Mouse (Mus musculus) adrenal gland, postnatal 4 days (tissue): ENCODE measurements around the gene Tox3. TPM values are rescaled to one million over a fixed set of nuclear protein-coding genes. Genes with fewer than 3 reads are reported as not detected.

Experiments
- DNase-seq, 2 experiments: peaks; one replicate each; pipeline ENCODE4 v3.0.0; 2021 to 2022; ENCODE audit warnings: low spot score in 2 of 2, mixed read lengths in 2 of 2
- total RNA-seq, 2 experiments: library from RNA; stranded (reverse); gene quantifications; 2 replicates each; pipeline ENCODE4 v1.2.3; 2021

Gene Tox3
- total RNA-seq, 2 experiments from 2014 or later = 12.0 to 14.4 TPM

DNA sequence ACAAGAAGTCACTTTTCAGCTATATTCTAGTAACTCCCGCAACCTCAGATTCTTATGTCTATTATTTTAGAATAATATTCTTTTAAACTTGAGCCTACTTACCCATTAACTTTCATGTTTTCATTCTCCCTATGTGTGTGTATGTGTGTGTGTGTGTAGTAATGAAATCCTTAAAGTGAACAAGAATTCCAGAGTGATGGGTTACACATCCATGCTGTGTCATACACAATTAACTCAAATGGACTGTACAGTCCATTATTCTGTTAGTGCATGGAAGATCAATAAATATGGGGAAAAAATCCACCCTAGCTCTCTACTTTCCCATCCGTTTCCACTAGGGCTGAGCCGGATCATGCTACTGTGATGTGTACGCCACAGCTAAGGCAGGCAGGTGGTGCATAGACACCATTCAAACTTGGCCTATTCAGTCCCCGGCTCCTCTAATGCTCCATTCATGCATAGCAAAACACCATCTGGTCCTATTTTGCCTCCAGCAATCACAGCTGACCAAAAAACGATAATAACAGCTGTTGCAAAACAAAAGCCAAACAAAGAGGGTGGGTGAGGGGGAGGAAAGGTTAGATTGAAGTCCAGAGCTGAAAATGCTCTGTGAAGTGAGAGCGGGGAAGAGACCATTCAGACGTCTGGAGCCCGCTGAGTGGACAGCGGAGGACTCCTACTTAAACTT, 103.5 kb downstream of the Tox3 start:
- DNase-seq = no peak

DNA sequence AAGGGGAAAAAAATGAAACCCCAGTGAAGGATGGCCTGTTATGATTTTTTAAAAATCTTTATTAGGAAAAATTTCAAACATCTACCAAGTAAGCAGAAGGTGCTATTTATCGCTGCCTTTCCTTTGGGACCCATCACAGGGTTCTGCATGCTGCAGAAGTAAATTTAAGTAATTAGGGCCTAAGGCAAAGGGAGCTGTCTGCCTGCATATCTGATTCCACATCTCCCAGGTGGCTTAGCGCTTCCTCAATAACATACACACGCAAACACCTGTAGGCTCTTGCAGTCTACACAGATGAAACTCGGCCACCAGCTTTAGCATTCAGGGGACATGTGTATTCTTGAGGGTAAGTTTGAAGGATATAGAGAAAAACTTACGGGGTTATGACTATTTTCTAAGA, 104.2 kb downstream of the Tox3 start:
- no peak for DNase-seq

DNA sequence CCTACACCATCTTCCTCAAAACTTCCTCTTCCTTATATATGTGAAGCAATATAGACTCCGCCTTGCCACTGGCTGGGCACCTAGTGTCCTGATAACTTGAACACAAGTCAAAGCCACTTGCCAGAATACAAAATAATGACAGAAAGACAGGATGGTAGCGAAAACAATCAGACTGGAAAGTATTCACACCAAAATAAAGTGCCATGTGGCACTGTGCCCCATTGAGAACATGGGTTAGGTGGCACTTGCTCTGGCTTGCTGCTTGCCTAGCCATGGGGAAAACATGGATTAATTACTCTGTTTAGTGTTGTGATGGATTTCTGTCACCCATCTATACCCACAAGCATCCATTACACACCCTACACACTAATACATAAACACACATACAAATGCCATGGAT, 105.8 kb downstream of the Tox3 start:
- no peak for DNase-seq

DNA sequence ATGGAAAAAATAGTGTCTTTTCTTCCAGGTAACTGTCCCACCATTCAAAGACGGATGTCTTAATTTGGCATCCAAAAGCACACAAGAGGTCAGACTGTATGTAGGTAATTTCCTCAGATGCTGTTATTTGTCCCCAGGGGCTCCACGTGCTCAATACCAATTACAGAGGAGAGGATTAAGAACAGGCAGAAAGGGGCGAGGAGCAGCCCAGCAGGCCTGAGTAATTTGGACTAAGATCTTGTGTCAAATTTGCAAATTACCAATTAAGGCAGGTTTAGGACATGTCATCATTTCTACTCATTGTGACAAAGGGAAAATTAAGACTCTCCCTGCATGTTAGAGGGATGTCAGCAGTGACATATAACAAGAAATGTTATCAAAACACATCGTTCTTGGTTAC, 106.7 kb downstream of the Tox3 start:
- DNase-seq = no peak

DNA sequence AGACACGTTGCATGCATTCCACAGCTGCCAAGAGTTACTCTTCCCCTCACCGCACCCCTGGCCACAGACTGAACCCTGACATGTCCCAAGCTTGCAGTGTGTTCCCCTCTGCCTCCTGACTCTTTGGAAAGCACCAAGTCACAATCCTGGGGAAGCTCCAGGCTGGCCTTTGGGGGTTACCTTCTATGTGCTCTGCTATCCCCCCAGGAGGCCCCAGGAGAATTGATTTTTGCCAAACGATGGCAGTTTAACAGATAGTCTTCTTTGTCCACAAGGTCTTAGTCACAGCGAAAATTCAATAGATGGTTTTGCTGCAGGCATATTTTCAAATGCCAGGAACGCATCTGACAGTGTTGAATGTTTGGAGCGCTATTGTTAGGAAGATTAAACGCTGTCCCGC, 115.6 kb downstream of the Tox3 start:
- no peak for DNase-seq

DNA sequence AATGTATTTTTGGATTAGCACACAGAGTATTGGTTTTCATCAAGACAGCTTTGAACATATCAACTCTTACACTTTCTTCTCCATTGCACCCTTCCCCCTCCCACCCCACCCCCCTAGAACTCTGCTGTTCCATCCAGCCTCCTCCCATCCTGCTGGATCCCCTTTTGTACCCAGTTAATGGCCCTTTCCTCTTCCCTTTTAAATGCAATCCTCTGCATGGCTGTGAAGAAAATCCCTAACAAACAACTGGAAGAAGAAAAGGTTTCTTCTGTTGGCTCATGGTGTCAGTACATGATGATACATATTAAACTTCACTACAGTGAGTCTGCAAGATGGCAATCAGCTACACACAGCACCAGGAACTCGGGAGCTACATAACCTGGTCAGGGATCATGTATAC, 124.0 kb downstream of the Tox3 start:
- no peak for DNase-seq

DNA sequence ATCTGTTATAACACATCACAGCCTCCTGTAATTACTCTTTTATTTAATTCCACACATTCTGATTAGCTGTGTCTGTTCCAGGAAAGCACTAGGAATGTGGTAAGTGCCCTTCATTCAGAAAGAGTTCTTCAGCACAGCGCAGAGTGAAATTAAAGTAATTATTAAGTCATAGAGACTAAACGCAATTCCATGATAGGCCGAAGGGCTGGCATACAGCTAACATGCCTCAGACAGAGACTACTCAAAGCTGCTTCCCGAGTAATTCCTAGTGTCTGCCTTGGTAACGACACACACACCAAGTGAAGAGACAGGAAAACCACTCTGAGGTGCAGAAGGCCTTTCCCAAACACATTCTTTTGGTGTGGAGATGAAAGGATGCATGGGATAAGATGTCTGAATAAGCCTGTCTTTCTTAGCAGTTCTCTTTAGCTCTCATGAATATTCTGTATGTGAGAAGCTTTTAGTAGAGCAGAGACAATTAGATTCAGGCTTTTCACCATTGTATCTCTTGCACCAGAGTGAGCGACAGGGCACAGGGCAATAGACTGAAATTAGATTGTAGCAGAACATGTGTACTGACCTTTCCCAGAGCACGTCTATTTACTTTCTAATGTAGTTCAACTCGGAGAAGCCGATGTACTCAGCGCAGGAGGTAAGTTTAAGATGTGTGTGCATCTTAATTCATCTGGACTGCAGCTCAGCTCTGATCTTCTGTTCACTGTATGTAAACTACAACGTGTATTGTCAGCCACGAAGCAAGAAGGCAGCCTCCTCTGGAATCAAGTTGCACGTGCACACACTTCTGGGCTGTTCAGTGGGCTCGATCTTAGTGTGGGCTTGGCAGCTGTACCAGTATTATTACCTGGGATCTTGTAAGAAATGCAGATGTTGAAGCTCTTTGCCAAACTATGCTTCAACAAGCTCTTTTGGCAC, 138.8 kb downstream of the Tox3 start:
- no peak for DNase-seq
